Mouse (Mus musculus): ENCODE measurements around the gene Zfp768. TPM values are rescaled to one million over a fixed set of nuclear protein-coding genes. Genes with fewer than 3 reads are reported as not detected.
"Not testable (repeated sequence)": the region's sequence is repeated elsewhere in the genome, so short reads cannot be mapped to it uniquely, and the experiment has no call there.

The Zfp768 gene
- polyA plus RNA-seq (2012; fragmentation: generic; extraction: Trizol): 17.5 TPM
- long read RNA-seq, experiment 1, partial matches to known transcripts: 3 of 5 reads
- long read RNA-seq, experiment 1, other reads (novel, unspliced or antisense): 0 of 5 reads
- long read RNA-seq, experiment 2, transcript Zfp768-201 (2 exons, 2,356 nt): major isoform, 42 of 48 reads
- long read RNA-seq, experiment 2, partial matches to known transcripts: 5 of 48 reads
- long read RNA-seq, experiment 2, other reads (novel, unspliced or antisense): 1 of 48 reads

DNA sequence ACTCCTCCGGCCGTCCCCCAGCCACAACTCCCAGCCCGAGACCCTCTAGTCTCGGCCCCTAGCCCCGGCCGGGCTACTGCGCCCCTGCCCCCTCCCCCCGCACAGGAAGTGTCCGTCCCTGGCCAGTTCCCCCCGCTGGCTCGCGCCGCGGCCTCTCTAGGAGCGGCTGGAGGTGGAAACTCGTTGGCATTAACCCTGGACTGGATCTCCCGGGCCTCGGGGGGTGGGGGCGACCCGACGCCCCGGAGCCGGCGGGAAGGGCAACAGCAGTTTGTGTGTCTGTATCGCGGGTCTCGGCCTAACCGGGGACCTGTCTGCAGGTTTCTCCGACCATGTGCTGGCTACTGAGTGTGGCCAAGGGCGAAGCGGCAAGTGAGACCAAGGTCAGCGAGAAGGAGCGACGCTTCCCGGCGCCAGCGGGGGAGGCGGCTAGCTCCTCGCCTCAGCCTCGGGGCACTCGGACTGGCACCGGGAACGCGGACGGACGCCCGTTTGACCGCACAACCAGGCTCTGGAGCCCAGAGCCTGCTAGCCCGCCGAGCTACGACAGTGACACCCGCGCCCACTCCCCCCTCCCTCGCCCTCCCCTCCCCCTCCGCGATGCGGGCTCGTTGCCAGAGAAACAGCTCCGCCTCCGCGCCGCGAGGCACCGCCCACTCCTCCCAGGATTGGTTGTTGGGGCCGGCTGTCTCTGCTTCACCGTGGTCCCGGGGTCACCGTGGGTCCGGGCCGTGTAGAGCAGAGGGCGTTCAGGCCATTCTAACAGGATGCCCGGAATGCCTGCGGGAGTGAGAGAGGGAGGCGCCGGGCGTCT is at the start of gene Zfp768:
TSS of gene Zfp768 (minus strand) at position 78 of the 814 bp plus-strand sequence.
- Histone ChIP-seq H3K79me3 (ENCODE audit: low read depth) (peaks cover 8% of the 10 kb centered on the region), H3K4me3 (ENCODE audit: insufficient read depth, poor library complexity, severe bottlenecking) (peak within 1 kb of the TSS; percentile 59), H3K36me3 (ENCODE audit: control insufficient read depth, insufficient read depth) (no peaks in the 10 kb centered on the region), H3K79me2 (ENCODE audit: control insufficient read depth, insufficient read depth) (peaks cover 12% of the 10 kb centered on the region), H3ac (ENCODE audit: control insufficient read depth, insufficient read length, low read depth) (peak within 1 kb of the TSS; percentile 89), H3K27me3 (ENCODE audit: control insufficient read depth, insufficient read depth, insufficient read length) (no peaks in the 10 kb centered on the region)
- peak; percentile 25 for TF ChIP-seq MAX (IDR thresholded peaks at IDR 0.05)
- no peak for TF ChIP-seq MYOG (IDR thresholded peaks at IDR 0.05; ENCODE audit: control insufficient read depth, extremely low read depth, insufficient read length)

DNA sequence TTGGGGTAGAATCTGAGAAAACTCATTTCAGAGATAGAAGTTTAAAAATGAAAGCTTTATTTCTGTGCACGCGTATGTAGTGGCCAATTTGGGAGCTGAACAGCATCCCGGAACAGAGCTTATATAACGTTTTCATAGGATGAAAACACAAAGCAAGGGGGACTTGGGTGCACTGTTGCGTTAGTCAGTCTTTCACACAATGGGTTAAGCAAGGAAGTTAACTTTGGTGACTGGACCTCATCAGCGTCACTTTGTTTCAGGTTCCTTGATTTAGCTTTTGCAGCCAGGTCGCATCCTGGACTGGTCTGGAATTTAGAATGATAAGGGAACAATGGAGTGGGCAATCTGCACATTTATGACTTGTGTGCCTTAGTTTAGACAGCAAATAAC is 48.5 kb upstream of the Zfp768 start:
- Histone ChIP-seq H3K36me3 (ENCODE audit: control insufficient read depth, insufficient read depth) (no peaks in the 10 kb centered on the region), H3K79me3 (ENCODE audit: low read depth) (no peaks in the 10 kb centered on the region), H3K4me3 (ENCODE audit: insufficient read depth, poor library complexity, severe bottlenecking) (peak overlapping the region; percentile 34), H3ac (ENCODE audit: control insufficient read depth, insufficient read length, low read depth) (no peak overlapping the region), H3K79me2 (ENCODE audit: control insufficient read depth, insufficient read depth) (no peaks in the 10 kb centered on the region), H3K27me3 (ENCODE audit: control insufficient read depth, insufficient read depth, insufficient read length) (no peaks in the 10 kb centered on the region)
- TF ChIP-seq USF1 (IDR thresholded peaks at IDR 0.05; ENCODE audit: low read depth) (no peak), MYOG (IDR thresholded peaks at IDR 0.05; ENCODE audit: control insufficient read depth, extremely low read depth, insufficient read length) (no peak), CTCF (IDR thresholded peaks at IDR 0.05; ENCODE audit: control insufficient read depth, insufficient read depth, insufficient read length) (no peak), MYOD1 (IDR thresholded peaks at IDR 0.05; ENCODE audit: control insufficient read depth, insufficient read length, low read depth) (no peak), FOSL1 (IDR thresholded peaks at IDR 0.05; ENCODE audit: insufficient read depth, low read length, poor library complexity, severe bottlenecking) (no peak), MAX (IDR thresholded peaks at IDR 0.05) (no peak), CEBPB (IDR thresholded peaks at IDR 0.05; ENCODE audit: low read depth) (no peak)

DNA sequence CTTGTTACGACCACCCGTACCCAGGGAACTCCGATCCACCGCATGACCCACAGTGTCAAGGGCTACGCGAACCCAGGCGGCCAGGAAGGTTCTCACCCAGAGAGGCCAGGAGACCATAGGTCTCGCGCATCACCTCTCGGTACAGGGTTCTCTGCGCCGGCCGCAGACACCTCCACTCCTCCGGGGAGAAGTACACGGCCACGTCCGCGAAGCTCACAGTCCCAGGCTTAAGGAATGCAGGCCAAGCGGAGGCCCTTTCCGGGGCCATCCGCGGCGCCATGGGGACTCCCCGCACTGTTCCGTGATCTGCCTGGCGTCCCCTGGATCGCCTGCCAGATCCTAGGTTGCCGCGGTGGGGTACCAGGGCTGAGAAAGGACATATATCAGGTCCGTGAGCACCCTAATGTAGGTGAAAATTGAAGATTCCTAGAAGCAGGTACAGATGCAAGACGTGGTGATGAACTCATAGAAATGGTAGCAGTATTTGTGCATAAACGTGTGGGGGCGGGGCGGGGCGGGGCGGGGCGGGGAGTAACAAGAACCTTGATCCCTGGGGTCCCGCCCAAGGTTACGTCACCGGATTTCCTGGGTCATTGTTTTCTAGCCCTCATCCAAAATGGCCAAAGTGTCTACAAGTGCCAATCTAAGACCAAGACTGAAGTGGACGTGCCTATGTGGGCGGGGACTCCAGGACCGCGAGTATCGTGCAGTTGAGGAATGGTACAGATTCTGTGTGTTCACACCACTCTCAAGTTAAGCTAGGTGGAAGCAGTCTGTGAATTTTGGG is 48.0 kb upstream of the Zfp768 start, which contains the start of gene E430018J23Rik:
TSS of gene E430018J23Rik (minus strand) at position 473 of the 787 bp plus-strand sequence.
- Histone ChIP-seq H3K36me3 (ENCODE audit: control insufficient read depth, insufficient read depth) (no peaks in the 10 kb centered on the region), H3K4me3 (ENCODE audit: insufficient read depth, poor library complexity, severe bottlenecking) (peak within 1 kb of the TSS; percentile 34), H3ac (ENCODE audit: control insufficient read depth, insufficient read length, low read depth) (peak within 1 kb of the TSS; percentile 68), H3K79me2 (ENCODE audit: control insufficient read depth, insufficient read depth) (no peaks in the 10 kb centered on the region), H3K79me3 (ENCODE audit: low read depth) (no peaks in the 10 kb centered on the region), H3K27me3 (ENCODE audit: control insufficient read depth, insufficient read depth, insufficient read length) (no peaks in the 10 kb centered on the region)
- TF ChIP-seq MYOG (IDR thresholded peaks at IDR 0.05; ENCODE audit: control insufficient read depth, extremely low read depth, insufficient read length): no peak
- TF ChIP-seq MAX (IDR thresholded peaks at IDR 0.05): peak; percentile 42

DNA sequence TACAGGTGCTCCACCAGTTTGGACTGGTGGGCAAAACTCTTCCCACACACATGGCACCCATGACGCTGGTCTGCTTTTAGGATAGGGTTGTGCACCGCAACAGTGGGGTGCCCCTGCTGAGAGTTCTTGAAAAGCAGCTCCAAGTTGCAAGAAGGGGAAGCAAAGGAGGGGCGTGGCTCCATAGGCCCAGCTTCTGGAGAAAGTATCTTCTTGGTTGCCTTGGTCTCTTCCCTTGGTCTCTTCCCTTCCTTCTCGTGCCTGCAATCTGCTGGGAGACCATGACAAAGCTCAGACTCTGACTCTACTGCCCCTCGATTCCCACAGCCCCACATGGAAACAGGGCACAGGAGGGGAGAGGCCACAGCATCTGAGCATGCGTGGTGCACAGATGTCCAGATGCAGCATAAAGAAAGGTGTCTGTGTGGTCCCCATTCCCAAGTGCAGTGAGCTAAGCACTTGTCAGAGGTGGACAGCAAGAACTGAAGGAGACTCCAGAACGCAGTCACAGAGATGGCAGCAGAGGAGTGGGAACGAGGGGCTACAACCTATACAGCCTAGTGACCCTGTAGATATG is 46.9 kb upstream of the Zfp768 start:
- Histone ChIP-seq H3K79me3 (ENCODE audit: low read depth) (no peaks in the 10 kb centered on the region), H3K27me3 (ENCODE audit: control insufficient read depth, insufficient read depth, insufficient read length) (no peaks in the 10 kb centered on the region), H3K79me2 (ENCODE audit: control insufficient read depth, insufficient read depth) (no peaks in the 10 kb centered on the region), H3ac (ENCODE audit: control insufficient read depth, insufficient read length, low read depth) (no peak overlapping the region), H3K36me3 (ENCODE audit: control insufficient read depth, insufficient read depth) (no peaks in the 10 kb centered on the region), H3K4me3 (ENCODE audit: insufficient read depth, poor library complexity, severe bottlenecking) (no peak overlapping the region)
- no peak for TF ChIP-seq CEBPB (IDR thresholded peaks at IDR 0.05; ENCODE audit: low read depth)

DNA sequence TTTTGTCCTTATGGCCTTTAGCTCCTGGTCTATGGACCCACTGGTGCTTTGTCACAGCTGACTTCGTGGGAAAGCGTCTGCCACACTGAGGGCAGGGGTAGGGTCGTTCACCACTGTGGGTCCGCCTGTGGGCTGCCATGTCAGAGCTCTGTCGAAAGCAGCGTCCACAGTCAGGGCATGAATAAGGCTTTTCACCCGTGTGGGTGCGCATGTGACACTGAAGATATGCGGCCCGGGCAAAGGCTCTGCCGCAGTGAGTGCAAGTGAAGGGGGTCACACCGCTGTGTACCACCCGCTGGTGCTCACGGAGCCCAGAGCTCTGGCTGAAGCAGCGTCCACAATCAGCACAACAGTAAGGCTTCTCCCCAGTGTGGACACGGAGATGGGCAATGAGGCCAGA is 46.1 kb upstream of the Zfp768 start:
- H3K79me3 ChIP-seq (ENCODE audit: low read depth): no peaks in the 10 kb centered on the region
- H3ac ChIP-seq (ENCODE audit: control insufficient read depth, insufficient read length, low read depth): no peak overlapping the region
- no peak overlapping the region for H3K4me3 ChIP-seq (ENCODE audit: insufficient read depth, poor library complexity, severe bottlenecking)
- no peaks in the 10 kb centered on the region for H3K79me2 ChIP-seq (ENCODE audit: control insufficient read depth, insufficient read depth)
- H3K27me3 ChIP-seq (ENCODE audit: control insufficient read depth, insufficient read depth, insufficient read length): no peaks in the 10 kb centered on the region
- no peaks in the 10 kb centered on the region for H3K36me3 ChIP-seq (ENCODE audit: control insufficient read depth, insufficient read depth)
- no peak for TF ChIP-seq MYOD1 (IDR thresholded peaks at IDR 0.05; ENCODE audit: control insufficient read depth, insufficient read length, low read depth)
- TF ChIP-seq FOSL1 (IDR thresholded peaks at IDR 0.05; ENCODE audit: insufficient read depth, low read length, poor library complexity, severe bottlenecking): no peak

DNA sequence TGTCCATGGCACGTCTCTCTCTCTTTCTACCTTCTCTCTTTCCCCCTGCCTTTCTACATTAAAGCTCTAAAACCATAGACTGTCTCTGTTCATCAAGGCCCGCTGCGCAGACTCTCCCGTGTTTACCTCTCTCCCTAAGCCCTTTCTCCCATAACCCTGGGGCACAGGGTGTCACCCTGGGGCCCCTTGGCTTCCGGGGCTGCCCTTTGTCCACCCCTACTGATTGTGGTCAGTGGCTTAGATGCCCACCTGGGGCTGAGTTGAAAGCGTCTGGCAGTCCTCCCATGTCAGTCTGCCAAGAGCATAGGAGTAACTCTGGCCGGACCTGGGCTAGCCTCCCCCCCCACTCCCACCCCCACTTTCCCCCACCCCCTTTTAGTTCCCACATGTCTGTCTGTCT is 44.9 kb upstream of the Zfp768 start:
- Histone ChIP-seq H3K79me2 (ENCODE audit: control insufficient read depth, insufficient read depth) (no peaks in the 10 kb centered on the region), H3K4me3 (ENCODE audit: insufficient read depth, poor library complexity, severe bottlenecking) (no peak overlapping the region), H3K27me3 (ENCODE audit: control insufficient read depth, insufficient read depth, insufficient read length) (no peaks in the 10 kb centered on the region), H3ac (ENCODE audit: control insufficient read depth, insufficient read length, low read depth) (no peak overlapping the region), H3K36me3 (ENCODE audit: control insufficient read depth, insufficient read depth) (no peaks in the 10 kb centered on the region), H3K79me3 (ENCODE audit: low read depth) (no peaks in the 10 kb centered on the region)
- TF ChIP-seq CEBPB (IDR thresholded peaks at IDR 0.05; ENCODE audit: low read depth) (no peak), MAX (IDR thresholded peaks at IDR 0.05) (no peak), MYOG (IDR thresholded peaks at IDR 0.05; ENCODE audit: control insufficient read depth, extremely low read depth, insufficient read length) (no peak), CTCF (IDR thresholded peaks at IDR 0.05; ENCODE audit: control insufficient read depth, insufficient read depth, insufficient read length) (no peak)

DNA sequence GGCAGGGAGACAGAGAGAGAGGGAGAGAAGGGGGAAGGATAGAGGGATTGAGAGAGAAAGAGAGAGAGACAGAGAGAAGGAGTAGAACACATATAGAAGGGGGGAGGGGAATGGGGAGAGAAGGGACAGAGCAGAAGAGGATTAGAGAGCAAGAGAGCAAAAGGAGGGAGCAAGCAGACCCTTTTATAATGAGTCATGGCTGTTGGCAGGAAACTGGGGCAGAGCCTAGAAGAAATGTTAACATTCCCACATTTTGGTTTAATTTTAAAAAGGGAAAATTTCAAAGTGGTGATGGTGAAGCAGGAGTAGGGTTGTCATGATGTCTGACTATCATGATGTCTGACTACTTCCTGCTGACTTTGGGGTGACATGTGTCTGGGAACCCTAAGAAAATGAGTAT is 42.8 kb upstream of the Zfp768 start:
- not testable (repeated sequence) for H3K79me3 ChIP-seq (ENCODE audit: low read depth); H3K27me3 ChIP-seq (ENCODE audit: control insufficient read depth, insufficient read depth, insufficient read length); H3ac ChIP-seq (ENCODE audit: control insufficient read depth, insufficient read length, low read depth); H3K4me3 ChIP-seq (ENCODE audit: insufficient read depth, poor library complexity, severe bottlenecking); H3K79me2 ChIP-seq (ENCODE audit: control insufficient read depth, insufficient read depth); H3K36me3 ChIP-seq (ENCODE audit: control insufficient read depth, insufficient read depth)

Data from C2C12 (cell line).